Mouse (Mus musculus) heart, postnatal 0 days (tissue): ENCODE data around the gene Lcn10.

Source experiments
- CTCF ChIP-seq: IDR thresholded peaks from 2 replicates; pipeline ENCODE4 v1.5.1; 2016; ENCODE audit warnings: antibody characterized with exemption, control low read depth, low read depth
- EP300 ChIP-seq: IDR thresholded peaks from 2 replicates; pipeline ENCODE4 v1.6.1; 2016; ENCODE audit warnings: antibody characterized with exemption, low read depth

- TF ChIP-seq CTCF (no peak), EP300 (no peak)
Measured at GRCm38 (mm10) chr2:25657246-25657645, 25.3 kb upstream of the Lcn10 start.
